Mouse (Mus musculus) cerebellum, adult 9-11 months (tissue): ENCODE results near the gene Tfip11.

Experiments used
- DNase-seq: peaks from one replicate; pipeline ENCODE4 v3.0.0; 2022

Gene Tfip11

DNA sequence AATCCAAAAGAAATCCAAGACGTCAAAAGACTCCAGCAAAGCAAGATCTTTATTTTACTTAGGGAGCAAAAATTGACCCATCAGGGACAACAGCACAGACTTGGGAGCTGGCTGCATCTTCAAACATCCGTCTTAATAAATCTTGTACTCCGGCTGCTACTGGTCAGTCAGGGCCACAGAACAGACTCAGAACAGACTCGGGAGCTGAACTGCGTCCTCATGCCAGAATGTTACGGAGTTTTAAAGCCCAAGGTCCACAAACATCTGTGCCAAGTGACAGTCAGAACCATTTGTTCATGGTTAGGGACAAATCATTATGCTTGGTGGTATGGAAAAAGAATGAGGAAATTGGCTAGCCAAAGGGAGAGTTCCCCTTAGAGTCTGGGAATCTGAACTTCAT, 2.9 kb upstream of the Tfip11 start:
- DNase-seq: no peak

DNA sequence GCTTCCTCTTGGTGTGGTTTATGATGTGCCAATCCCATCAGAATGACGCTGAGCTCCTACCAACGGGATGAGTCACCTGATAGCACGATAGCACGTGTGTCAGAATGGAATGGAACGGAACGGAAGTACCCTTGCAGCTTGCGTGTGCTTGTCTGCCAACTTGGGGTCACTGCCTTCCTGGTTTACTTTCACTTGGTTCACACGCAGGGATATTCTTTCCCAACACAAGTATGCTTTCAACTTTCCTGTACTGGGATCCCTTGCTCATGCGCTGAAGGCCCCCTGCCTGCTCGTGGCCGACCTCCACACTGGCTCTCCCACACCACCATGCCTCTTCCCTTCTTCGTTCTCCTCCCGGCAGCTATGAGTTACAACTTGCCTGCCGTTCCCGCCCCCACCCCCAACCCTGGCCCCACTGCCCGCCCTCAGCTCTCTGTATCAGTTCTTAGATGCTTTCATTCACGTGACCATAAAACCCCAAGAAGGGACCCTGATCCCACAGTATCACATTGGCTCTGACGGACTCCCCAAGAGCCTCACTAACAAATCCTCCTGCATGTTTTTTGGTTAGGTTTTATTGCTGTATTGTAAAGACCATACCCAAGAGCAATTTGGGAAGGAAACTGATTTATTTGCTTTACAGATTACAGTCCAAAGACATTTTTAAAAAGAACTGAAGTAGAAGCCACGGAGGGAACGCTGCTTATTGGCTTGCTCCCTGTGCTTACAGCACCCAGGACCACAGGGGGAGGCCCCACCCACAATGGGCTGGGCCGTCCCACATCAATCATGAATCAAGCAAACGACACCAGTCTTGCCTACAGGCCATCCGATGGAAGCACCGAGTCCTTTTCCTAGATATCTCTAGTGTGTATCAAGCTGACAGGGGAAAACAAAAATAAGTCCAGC, 1.3 kb upstream of the Tfip11 start:
- no peak for DNase-seq

- DNase-seq: no peak
Measured at GRCm38 (mm10) chr5:112326446-112327009, 370 bp downstream of the Tfip11 start.

- DNase-seq: no peak
Measured at GRCm38 (mm10) chr5:112327854-112328253, 1.7 kb downstream of the Tfip11 start.

DNA sequence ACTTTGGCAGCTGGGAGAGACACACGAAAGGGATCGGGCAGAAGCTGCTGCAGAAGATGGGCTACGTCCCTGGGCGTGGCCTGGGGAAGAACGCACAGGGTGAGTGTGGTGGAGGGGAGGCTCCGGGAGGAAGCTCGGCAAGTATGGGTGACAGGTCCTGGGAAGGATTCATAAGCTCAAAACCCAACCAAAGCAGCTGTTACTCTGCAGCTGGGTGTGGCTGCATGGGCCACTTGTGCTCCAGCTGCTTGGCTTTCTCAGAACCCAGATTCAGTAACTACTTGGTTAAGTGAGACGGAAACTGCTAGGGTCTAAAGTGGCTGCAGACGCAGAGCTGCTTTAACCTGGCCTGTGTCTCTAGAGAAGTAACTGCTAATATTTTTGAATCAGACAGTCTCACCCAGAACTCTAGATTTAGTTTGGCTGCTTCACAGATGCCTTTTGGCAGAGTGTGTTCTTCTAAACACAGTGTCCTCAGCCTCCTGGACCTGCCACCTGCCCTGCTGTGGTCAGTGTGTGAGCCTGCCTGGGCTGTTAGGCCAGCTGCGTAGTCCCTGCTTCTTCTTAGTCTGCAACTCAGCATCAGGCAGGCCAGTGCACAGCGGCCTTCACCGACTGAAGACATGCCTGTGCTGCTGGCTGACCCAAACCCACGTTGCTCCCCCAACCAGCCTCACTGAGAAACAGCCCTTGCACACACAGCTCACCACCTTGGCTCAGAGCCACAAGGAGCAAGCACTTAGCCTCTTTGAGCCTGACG, 3.8 kb downstream of the Tfip11 start:
- DNase-seq: no peak

- DNase-seq: peak; percentile 50
Measured at GRCm38 (mm10) chr5:112335473-112335872, 9.3 kb downstream of the Tfip11 start.

- DNase-seq: no peak
Measured at GRCm38 (mm10) chr5:112337004-112337403, 10.8 kb downstream of the Tfip11 start.

GRCm38 (mm10) chr5:112339215-112339614, 13.1 kb downstream of the Tfip11 start:
- DNase-seq: no peak

DNA sequence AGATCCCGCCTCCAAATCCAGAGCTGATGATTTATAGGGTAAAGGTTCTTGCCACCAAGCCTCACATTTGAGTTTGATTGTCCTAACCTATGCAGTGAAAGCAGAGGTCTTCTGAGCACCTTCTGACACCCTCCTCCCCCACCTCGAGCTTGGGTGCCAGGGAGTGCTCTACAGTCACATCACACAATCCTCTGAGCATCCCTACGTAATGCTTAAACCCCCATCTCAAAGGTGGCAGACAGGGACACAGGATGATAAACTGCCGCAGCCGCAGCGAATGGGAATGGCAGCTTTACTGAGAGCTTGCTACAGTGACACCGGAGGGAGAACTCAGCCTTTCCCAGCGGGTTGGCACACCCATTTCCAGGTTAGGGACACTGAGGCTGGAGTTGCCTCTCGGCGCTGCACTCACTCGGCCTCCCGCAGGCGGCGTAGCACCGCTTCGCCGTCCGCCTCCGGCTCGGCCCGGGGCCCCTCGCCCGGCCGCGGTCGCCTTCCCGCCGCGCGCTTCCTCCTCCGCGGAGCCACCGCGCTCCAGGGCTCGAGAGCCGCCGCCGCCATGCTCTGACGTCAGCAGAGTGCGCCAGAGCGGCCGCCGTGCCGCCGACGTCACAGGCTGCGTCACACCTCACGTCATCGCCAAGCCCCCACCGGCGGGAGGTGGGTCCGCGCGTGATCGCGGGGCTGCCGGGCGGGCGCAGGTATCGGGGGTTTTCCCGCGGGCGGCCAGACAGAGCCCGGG, 16.5 kb downstream of the Tfip11 start, which contains the start of the genes Srrd and Hps4:
TSS of gene Srrd (minus strand) at position 578 of the 742 bp plus-strand sequence.
TSS of gene Hps4 (plus strand) at position 621 of the 742 bp plus-strand sequence.
- peak; percentile 85 for DNase-seq

DNA sequence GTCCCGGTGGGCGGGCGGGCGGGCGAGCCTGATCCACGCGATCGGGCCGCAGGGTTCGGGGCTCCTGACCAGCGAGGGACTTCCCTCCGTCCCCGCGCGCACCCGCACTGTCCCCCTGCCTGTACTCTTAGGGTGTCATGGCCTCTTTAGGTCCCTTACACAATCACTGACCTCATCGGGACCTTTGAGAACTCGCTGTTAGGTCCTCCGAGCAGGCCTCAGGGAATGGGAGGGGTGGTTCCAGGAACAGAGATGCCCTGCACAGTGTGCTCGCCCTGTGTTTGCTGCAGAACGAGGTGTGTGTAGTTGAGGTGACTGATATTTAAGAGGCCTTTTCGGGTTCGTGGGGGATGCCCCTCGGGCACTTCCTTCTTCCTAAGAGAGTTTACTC, 17.0 kb downstream of the Tfip11 start:
- no peak for DNase-seq

- no peak for DNase-seq
Measured at GRCm38 (mm10) chr5:112344092-112344960, 18.2 kb downstream of the Tfip11 start.

GRCm38 (mm10) chr5:112346211-112346965, 20.2 kb downstream of the Tfip11 start:
- no peak for DNase-seq

DNA sequence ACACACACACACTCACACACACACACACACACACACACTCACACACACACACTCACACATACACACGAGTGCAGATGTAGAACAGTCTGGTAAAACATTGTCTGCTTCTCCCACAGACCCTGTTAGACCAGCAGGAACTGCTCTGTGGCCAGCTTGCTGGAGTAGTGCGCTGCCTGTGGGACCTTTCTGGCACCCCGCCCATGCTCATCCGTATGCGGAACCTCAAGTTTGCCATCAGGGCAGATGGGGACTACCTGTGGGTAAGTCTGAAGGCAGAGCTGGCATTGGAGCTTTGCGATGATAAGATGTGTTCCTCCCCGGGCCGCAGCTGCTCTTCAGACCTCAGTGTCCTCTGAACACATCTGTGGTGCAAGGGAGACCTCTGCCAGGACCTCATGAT, 23.0 kb downstream of the Tfip11 start:
- DNase-seq: no peak

DNA sequence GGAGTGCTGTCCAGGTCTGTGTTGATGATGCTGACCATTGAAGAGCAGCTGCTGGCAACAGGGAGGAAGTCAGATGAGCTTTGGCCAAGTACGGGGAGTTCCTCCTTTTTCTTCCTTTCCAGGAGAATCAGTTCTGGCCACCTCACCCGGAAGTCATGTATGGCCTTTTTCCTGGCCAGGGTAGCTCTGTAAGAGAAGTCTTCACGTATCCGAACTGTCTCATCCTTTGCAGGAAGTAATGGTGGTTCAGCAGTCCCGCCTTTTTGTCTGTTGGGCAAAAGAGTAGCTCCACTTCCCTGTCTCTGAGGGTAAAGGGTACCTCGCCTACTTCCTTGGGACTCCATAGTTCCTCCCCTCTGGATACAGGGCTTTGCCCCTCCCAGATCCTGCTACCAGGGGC, 29.3 kb downstream of the Tfip11 start:
- DNase-seq: no peak

DNA sequence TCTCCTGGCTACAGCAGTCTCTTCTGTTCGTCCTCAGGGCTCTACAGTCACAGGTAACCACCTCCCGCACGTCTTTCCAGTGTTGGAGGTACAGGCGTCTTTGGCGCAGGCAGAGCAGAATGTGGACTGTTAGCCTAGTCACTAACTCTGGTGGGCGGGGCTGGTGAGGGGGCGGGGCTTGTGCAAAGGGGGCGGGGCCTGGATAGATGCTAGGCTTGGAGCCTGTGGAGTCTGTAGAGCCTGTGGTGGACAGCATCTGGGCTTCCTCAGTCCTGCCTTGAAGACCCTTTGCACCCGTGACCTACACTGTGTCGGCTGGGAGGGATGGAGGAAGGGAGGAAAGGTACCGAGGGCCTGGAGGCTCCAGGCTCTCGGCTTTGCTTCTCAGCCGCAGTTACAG, 29.8 kb downstream of the Tfip11 start, which contains the start of gene Gm6583:
TSS of gene Gm6583 (minus strand) at position 124 of the 400 bp plus-strand sequence.
- DNase-seq: no peak

DNA sequence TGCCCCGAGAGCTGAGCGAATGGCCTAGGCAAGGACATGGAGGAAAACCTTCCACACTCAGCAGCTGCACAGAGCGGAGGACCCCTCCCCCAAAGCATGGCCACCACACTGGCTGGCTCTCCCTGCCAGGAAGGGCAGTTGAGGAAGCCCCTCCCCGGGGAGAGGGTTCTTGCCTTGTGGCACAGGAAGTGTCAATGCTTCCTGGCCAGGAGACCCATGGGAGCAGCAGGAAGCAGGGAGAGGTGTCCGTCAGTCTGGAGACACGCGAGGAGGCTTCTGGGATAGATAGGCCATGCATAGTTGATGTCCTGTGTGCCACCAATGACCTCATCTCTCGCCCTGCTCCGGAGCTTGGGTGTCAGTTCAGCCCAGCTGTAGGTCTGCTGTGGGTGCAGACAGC, 30.2 kb downstream of the Tfip11 start:
- DNase-seq: no peak

DNA sequence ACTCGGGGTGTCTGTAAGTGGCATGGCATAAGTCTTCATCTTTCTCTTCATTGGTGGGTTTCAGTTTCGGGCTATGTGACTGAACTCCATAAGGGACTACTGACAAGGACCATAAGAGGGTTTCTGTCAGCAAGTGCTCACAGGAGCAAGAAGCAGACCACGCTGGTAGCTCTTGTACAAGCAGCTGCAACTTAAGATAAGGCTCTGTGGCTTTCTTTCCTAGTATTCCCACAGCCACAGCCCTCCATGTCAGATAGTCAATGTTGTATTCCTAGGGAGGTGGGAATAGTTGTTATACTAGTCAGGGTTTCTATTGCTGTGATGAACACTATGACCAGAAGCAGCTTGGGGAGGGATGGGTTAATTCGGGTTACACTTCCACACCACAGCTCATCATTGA, 33.4 kb downstream of the Tfip11 start:
- DNase-seq: no peak

DNA sequence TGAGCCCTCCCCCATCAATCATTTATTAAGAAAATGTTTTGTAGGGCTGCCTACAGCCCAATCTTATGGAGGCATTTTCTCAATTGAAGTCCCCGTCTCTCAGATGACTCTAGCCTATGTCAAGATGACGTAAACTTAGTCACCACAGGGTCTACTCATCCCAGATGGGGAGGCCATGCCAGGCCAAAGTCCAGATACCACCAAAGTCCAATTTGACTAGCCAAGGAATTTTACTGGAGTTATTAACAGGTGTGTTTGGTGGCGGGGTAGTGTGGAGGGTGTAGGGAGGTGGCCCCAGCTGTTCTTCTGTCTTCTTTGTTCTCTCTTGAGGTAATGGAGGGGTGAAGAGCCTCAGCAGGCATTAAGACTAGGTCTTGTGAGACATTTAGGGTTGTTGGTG, 33.9 kb downstream of the Tfip11 start:
- no peak for DNase-seq

GRCm38 (mm10) chr5:112364184-112364797, 38.1 kb downstream of the Tfip11 start:
- DNase-seq: peak; percentile 16

DNA sequence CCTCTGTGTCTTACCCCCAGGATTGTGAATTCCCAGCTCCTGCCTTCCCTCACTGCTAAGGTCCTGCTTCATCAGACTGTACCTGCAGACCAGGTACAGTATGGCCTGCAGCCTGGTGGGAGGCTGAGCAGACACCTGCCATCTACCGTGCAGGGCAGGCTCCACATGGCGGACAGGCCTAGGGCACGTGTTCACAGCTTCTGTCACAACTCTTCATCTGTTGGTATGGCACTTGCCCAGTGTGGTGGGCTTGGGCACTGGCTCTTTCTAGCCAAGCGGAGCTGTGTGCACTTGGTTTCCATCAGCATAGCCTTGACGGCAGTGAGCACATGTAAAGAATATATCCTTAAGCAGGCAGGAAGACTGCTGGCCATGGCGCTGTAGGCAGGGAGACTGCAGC, 40.7 kb downstream of the Tfip11 start:
- no peak for DNase-seq
